Mouse (Mus musculus) stomach, postnatal 0 days (tissue): ENCODE measurements around the gene Gm156. TPM values are rescaled to one million over a fixed set of nuclear protein-coding genes. Genes with fewer than 3 reads are reported as not detected.

Experiments
- ATAC-seq: fragments of 200-750 bp; cut with Nextera tagmentation; 2 replicates; pipeline ENCODE4 v1.8.0; 2017; ENCODE audit not compliant: low FRiP score, low TSS enrichment
- DNase-seq: peaks from one replicate; pipeline ENCODE4 v3.0.0-alpha.2; 2016; ENCODE audit warnings: low spot score
- H3K27ac ChIP-seq: fragments of 300-500 bp; sonication (generic); replicated peaks from 2 replicates; pipeline ENCODE4 v1.5.1; 2014; ENCODE audit warnings: mild to moderate bottlenecking, control low read depth
- H3K27me3 ChIP-seq: fragments of 300-500 bp; sonication (generic); 2 replicates; pipeline ENCODE4 v1.6.1; 2014; ENCODE audit warnings: low read length; ENCODE audit not compliant: control insufficient read depth, insufficient read depth
- H3K36me3 ChIP-seq: fragments of 300-500 bp; sonication (generic); 2 replicates; pipeline ENCODE4 v1.6.1; 2014; ENCODE audit warnings: low read length, mixed read lengths; ENCODE audit not compliant: control insufficient read depth, insufficient read depth
- H3K4me1 ChIP-seq: fragments of 300-500 bp; sonication (generic); replicated peaks from 2 replicates; pipeline ENCODE4 v1.6.1; 2014; ENCODE audit warnings: antibody characterized with exemption; ENCODE audit not compliant: control insufficient read depth, insufficient read depth
- H3K4me2 ChIP-seq: fragments of 300-500 bp; sonication (generic); replicated peaks from 2 replicates; pipeline ENCODE4 v1.6.1; 2014; ENCODE audit warnings: low read depth, mild to moderate bottlenecking, control low read depth, moderate library complexity
- H3K4me3 ChIP-seq: fragments of 300-500 bp; sonication (generic); 2 replicates; pipeline ENCODE4 v1.5.1; 2014; ENCODE audit warnings: low read depth, low read length, control low read depth
- H3K9ac ChIP-seq: fragments of 300-500 bp; sonication (generic); 2 replicates; pipeline ENCODE4 v1.6.1; 2014; ENCODE audit warnings: mild to moderate bottlenecking, low read length, control low read depth, mixed read lengths
- H3K9me3 ChIP-seq: fragments of 300-500 bp; sonication (generic); 2 replicates; pipeline ENCODE4 v1.6.1; 2016; ENCODE audit warnings: low read length; ENCODE audit not compliant: control insufficient read depth
- CTCF ChIP-seq: IDR thresholded peaks from 2 replicates; pipeline ENCODE4 v1.5.1; 2016; ENCODE audit warnings: antibody characterized with exemption, low read depth, mild to moderate bottlenecking, moderate library complexity
- EP300 ChIP-seq: optimal IDR thresholded peaks from 2 replicates; pipeline ENCODE3; 2016; ENCODE audit warnings: antibody characterized with exemption
- WGBS: fragments of 180-500 bp; shearing (Covaris S2); extraction: QIAGEN DNeasy Blood & Tissue Kit; methylation state at CpG from one replicate; pipeline ENCODE4 v1.1.7; 2014; 5-methylcytosine and 5-hydroxymethylcytosine counted together
- polyA plus RNA-seq: library from polyadenylated mRNA; unstranded; fragments of >200 nt; fragmentation: Nextera tagmentation; extraction: Ambion mirVana; gene quantifications from 2 replicates; pipeline ENCODE4 v1.2.1, GENCODE M21; 2015

Gene Gm156
- polyA plus RNA-seq, 1 experiment from 2014 or later, result not detected

GRCm38 (mm10) chr6:129717032-129717431 lies 67.0 kb downstream of the Gm156 start, which contains the start of gene Klri1:
Gene Klri1 (minus strand): TSS chr6:129717132.
- DNase-seq (no peak), ATAC-seq (no peak)
- TF ChIP-seq EP300 (no peak), CTCF (no peak)
- no peak within 1 kb of the TSS for H3K4me2 ChIP-seq
- H3K27ac ChIP-seq, result no peak within 1 kb of the TSS
- 84% methylated on average over 4 of the region's 4 CpGs for WGBS
- no peaks in the 10 kb centered on the region for H3K4me1 ChIP-seq
- H3K27me3 ChIP-seq, result no peaks in the 10 kb centered on the region
- H3K9me3 ChIP-seq, result no peaks in the 10 kb centered on the region
- no peak within 1 kb of the TSS for H3K4me3 ChIP-seq
- H3K36me3 ChIP-seq, result no peaks in the 10 kb centered on the region
- H3K9ac ChIP-seq, result no peak within 1 kb of the TSS

Other genes starting within 250 kb of the Gm156 start
- gene Klre1, start 206.4 kb downstream of the Gm156 start, polyA plus RNA-seq, result not detected in 2 replicates
- gene Klrd1, start 192.5 kb downstream of the Gm156 start, polyA plus RNA-seq, result 0.27 and 0.53 TPM in 2 replicates
- gene Klrk1, start 160.4 kb downstream of the Gm156 start, polyA plus RNA-seq, result 0.15 and 0.21 TPM in 2 replicates
- gene Klrc3, start 140.9 kb downstream of the Gm156 start, polyA plus RNA-seq, result not detected in 2 replicates
- not detected in 2 replicates for gene Klrc2, start 123.6 kb downstream of the Gm156 start, polyA plus RNA-seq
- gene Klrc1, start 105.3 kb downstream of the Gm156 start, polyA plus RNA-seq, result 0.08 and 0.19 TPM in 2 replicates
- gene Klri1, start 67.1 kb downstream of the Gm156 start, polyA plus RNA-seq, result not detected in 2 replicates
- not detected in 2 replicates for gene Klri2, start 43.8 kb downstream of the Gm156 start, polyA plus RNA-seq
- not detected in 2 replicates for gene Gm17631, start 78.4 kb upstream of the Gm156 start, polyA plus RNA-seq
- not detected in 2 replicates for gene Klra17, start 92.4 kb upstream of the Gm156 start, polyA plus RNA-seq
- 0.12 TPM in 1 of 2 replicates, not detected in the other for gene Klra5, start 133.4 kb upstream of the Gm156 start, polyA plus RNA-seq
- not detected in 2 replicates for gene Klra6, start 242.7 kb upstream of the Gm156 start, polyA plus RNA-seq